Mouse (Mus musculus): ENCODE measurements around the gene Oog4.
"Not testable (repeated sequence)": the region's sequence is repeated elsewhere in the genome, so short reads cannot be mapped to it uniquely, and the experiment has no call there.

Gene Oog4
- long read RNA-seq, experiment 1, result 0 reads
- long read RNA-seq, experiment 2, result 0 reads

GRCm38 (mm10) chr4:143450224-143450623 lies at the start of gene Oog4:
Gene Oog4 (minus strand): TSS chr4:143450324.
- intact Hi-C loops (cut with DNase I), result no loop called here

- intact Hi-C loops (cut with DNase I), result not testable (repeated sequence)
Measured at GRCm38 (mm10) chr4:143426770-143427169, 23.4 kb downstream of the Oog4 start.

- intact Hi-C loops (cut with DNase I), result no loop called here
Measured at GRCm38 (mm10) chr4:143414121-143414520, 36.0 kb downstream of the Oog4 start.

GRCm38 (mm10) chr4:143413621-143414020 lies 36.5 kb downstream of the Oog4 start:
- intact Hi-C loops (cut with DNase I), result no loop called here

- intact Hi-C loops (cut with DNase I), result no loop called here
Measured at GRCm38 (mm10) chr4:143412219-143413092, 37.7 kb downstream of the Oog4 start, which contains the start of gene Pramef8. Gene Pramef8 (plus strand): TSS chr4:143412426.

- intact Hi-C loops (cut with DNase I), result no loop called here
Measured at GRCm38 (mm10) chr4:143411566-143412218, 38.4 kb downstream of the Oog4 start.

GRCm38 (mm10) chr4:143394181-143394580 lies 55.9 kb downstream of the Oog4 start, which contains the start of gene Pramel1:
Gene Pramel1 (plus strand): TSS chr4:143394428.
- intact Hi-C loops (cut with DNase I), result no loop called here

- intact Hi-C loops (cut with DNase I), result no loop called here
Measured at GRCm38 (mm10) chr4:143388955-143389702, 61.0 kb downstream of the Oog4 start.

Measured in adrenal gland (tissue).